In the genomic region with DNA sequence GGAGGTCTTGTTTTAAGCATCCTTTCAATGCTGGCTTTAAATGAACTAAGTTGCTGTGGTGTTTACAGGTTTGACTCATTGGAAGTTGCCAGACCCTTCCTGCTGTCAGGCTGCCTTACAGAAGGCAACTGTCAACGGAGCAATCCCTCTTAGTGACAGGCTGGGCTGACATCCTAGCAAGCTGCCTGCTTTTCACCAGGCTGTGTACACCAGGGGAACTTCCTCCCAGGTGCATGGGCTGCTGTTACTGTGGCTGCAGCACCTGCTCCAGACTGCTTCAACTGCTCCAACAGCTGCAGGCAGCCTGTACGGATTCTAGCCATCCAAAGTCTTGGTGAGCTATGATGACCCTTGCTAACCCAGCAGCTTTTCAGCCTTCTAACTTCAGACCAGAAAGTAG, we compare ENCODE assay signal across 22 mouse cellular contexts.
DNase-seq lines count a peak whose midpoint lies in the region; ATAC-seq and TF ChIP-seq lines count a peak whose summit lies in the region.
"Had no signal": no experiment of that assay in that cellular context is flagged by ENCODE, and none has a peak within 500 bp of the region (broad histone marks: within the 10 kb centered on the region; RNA-seq: fewer than 3 reads in every experiment).

No protein-coding gene starts in this region.

- ATAC-seq in heart, embryonic 16.5 days (replicated peaks; ENCODE audit: extremely low read depth, insufficient read depth, low FRiP score): peak; percentile 73; the same call in 1 of the 2 replicates
- ATAC-seq in forebrain, postnatal 0 days: peak; percentile 79
- no peak for ATAC-seq in hindbrain, embryonic 12.5 days (ENCODE audit: low FRiP score)
- ATAC-seq: hindbrain, embryonic 16.5 days; intestine, postnatal 0 days had no signal

- WGBS in heart, embryonic 16.5 days: 65% methylated on average over 2 of the region's 2 CpGs
- 58% methylated on average over 2 of the region's 2 CpGs for WGBS in forebrain, postnatal 0 days
- WGBS in hindbrain, embryonic 12.5 days: 70% methylated on average over 2 of the region's 2 CpGs

- H3K4me1 ChIP-seq in heart, embryonic 16.5 days (ENCODE audit: control insufficient read depth, insufficient read depth, low read length): no peaks in the 10 kb centered on the region
- no peaks in the 10 kb centered on the region for H3K4me1 ChIP-seq in forebrain, postnatal 0 days (ENCODE audit: insufficient read depth)
- no peaks in the 10 kb centered on the region for H3K4me1 ChIP-seq in hindbrain, embryonic 12.5 days
- H3K4me1 ChIP-seq: embryonic facial prominence, embryonic 13.5 days; kidney, embryonic 15.5 days; limb, embryonic 10.5 days had no signal

- H3K4me3 ChIP-seq in heart, embryonic 16.5 days (ENCODE audit: low read length): no peak overlapping the region
- H3K4me3 ChIP-seq in forebrain, postnatal 0 days (ENCODE audit: low read depth, low read length): no peak overlapping the region
- no peak overlapping the region for H3K4me3 ChIP-seq in hindbrain, embryonic 12.5 days
- H3K4me3 ChIP-seq: embryonic facial prominence, embryonic 13.5 days; kidney, embryonic 15.5 days; limb, embryonic 10.5 days had no signal

- no peaks in the 10 kb centered on the region for H3K36me3 ChIP-seq in heart, embryonic 16.5 days (ENCODE audit: control insufficient read depth, insufficient read depth)
- H3K36me3 ChIP-seq in forebrain, postnatal 0 days (ENCODE audit: insufficient read depth): no peaks in the 10 kb centered on the region
- H3K36me3 ChIP-seq in splenic B cell, adult 2 months (ENCODE audit: control insufficient read depth, insufficient read depth, low read length, poor library complexity, severe bottlenecking): no peaks in the 10 kb centered on the region
- no peaks in the 10 kb centered on the region for H3K36me3 ChIP-seq in hindbrain, embryonic 12.5 days
- H3K36me3 ChIP-seq: embryonic facial prominence, embryonic 13.5 days; kidney, embryonic 15.5 days; limb, embryonic 10.5 days had no signal

- no peak overlapping the region for H3K4me2 ChIP-seq in heart, embryonic 16.5 days (ENCODE audit: low read depth, low read length)
- H3K4me2 ChIP-seq in forebrain, postnatal 0 days (ENCODE audit: low read depth): no peak overlapping the region
- H3K4me2 ChIP-seq in hindbrain, embryonic 12.5 days (replicated peaks): no peak overlapping the region
- H3K4me2 ChIP-seq: embryonic facial prominence, embryonic 13.5 days; heart, embryonic 11.5 days; kidney, embryonic 15.5 days; midbrain, embryonic 11.5 days had no signal

- H3K9ac ChIP-seq in heart, embryonic 16.5 days (ENCODE audit: low read length): no peak overlapping the region
- H3K9ac ChIP-seq in forebrain, postnatal 0 days: no peak overlapping the region
- no peak overlapping the region for H3K9ac ChIP-seq in hindbrain, embryonic 12.5 days
- H3K9ac ChIP-seq: embryonic facial prominence, embryonic 13.5 days; kidney, embryonic 15.5 days had no signal

- DNase-seq in heart, postnatal 4 days: no peak
- peak; percentile 46 for DNase-seq in forebrain, postnatal 0 days
- peak; percentile 35 for DNase-seq in splenic B cell, adult 2 months (ENCODE audit: low read depth, low spot score)
- peak; percentile 73 to 87 for DNase-seq in thymus, postnatal 36 days
- DNase-seq in heart, adult 18-20 months: no peak
- DNase-seq in spleen, postnatal 10 days (ENCODE audit: low spot score in 2 of 2): no peak
- DNase-seq: adrenal gland, adult 2 months; cerebellum, adult 9-10 months; gastrocnemius, postnatal 36 days; layer of hippocampus, postnatal 36 days; lung, adult 2 months; lung, postnatal 36 days; right cerebral cortex, adult 18-20 months had no signal

- H3K27me3 ChIP-seq in heart, embryonic 16.5 days (ENCODE audit: control insufficient read depth, insufficient read depth, low read length): no peaks in the 10 kb centered on the region
- H3K27me3 ChIP-seq in forebrain, postnatal 0 days (ENCODE audit: insufficient read depth, low read length): no peaks in the 10 kb centered on the region
- no peaks in the 10 kb centered on the region for H3K27me3 ChIP-seq in splenic B cell, adult 2 months (ENCODE audit: control insufficient read depth, insufficient read depth, low read length, poor library complexity, severe bottlenecking)
- no peaks in the 10 kb centered on the region for H3K27me3 ChIP-seq in hindbrain, embryonic 12.5 days
- H3K27me3 ChIP-seq: embryonic facial prominence, embryonic 13.5 days; kidney, embryonic 15.5 days had no signal

- H3K27ac ChIP-seq in heart, embryonic 16.5 days (ENCODE audit: low read length): no peak overlapping the region
- H3K27ac ChIP-seq in forebrain, postnatal 0 days (ENCODE audit: low read depth, low read length): no peak overlapping the region
- H3K27ac ChIP-seq in hindbrain, embryonic 12.5 days: no peak overlapping the region
- H3K27ac ChIP-seq: embryonic facial prominence, embryonic 13.5 days; kidney, embryonic 15.5 days; limb, embryonic 10.5 days had no signal

- no peak for TF ChIP-seq CTCF in forebrain, postnatal 0 days (IDR thresholded peaks at IDR 0.05; ENCODE audit: low read depth)

- no peaks in the 10 kb centered on the region for H3K9me3 ChIP-seq in heart, embryonic 16.5 days (replicated peaks; ENCODE audit: control insufficient read depth, low read length)
- H3K9me3 ChIP-seq in forebrain, postnatal 0 days (ENCODE audit: low read length): no peaks in the 10 kb centered on the region
- no peaks in the 10 kb centered on the region for H3K9me3 ChIP-seq in hindbrain, embryonic 12.5 days (replicated peaks)
- H3K9me3 ChIP-seq: embryonic facial prominence, embryonic 13.5 days; kidney, embryonic 15.5 days; limb, embryonic 10.5 days had no signal

Comparison
In these comparisons a context has a peak if more than half of its experiments do, and no peak if none do; other contexts are left out.
1. DNase-seq: peak in forebrain, postnatal 0 days (single experiment), splenic B cell, adult 2 months (single experiment) and thymus, postnatal 36 days (2 of 2); none in heart, postnatal 4 days (single experiment), heart, adult 18-20 months (0 of 2) and spleen, postnatal 10 days (0 of 2).